Mouse (Mus musculus) MEL (cell line): ENCODE results near the gene Rcc1. TPM values are rescaled to one million over a fixed set of nuclear protein-coding genes. Genes with fewer than 3 reads are reported as not detected.

ENCODE experiments used
- DNase-seq: peaks from one replicate; pipeline ENCODE4 v3.0.0; 2011; ENCODE audit warnings: low read depth, low spot score
- H3K27ac ChIP-seq: 2 replicates; pipeline ENCODE4 v1.5.1; 2012; ENCODE audit warnings: low read depth, mild to moderate bottlenecking, control low read depth, low read length, moderate library complexity; ENCODE audit not compliant: control insufficient read depth
- H3K27me3 ChIP-seq, 2 experiments: fragments of 150-350 bp in 1 of 2; sonication (generic) in 1 of 2; 2 replicates each; pipeline ENCODE4 v1.6.1; 2012; ENCODE audit warnings: low read length in 2 of 2, mild to moderate bottlenecking in 2 of 2, improper control_type of control experiment in 1 of 2, moderate library complexity in 1 of 2; ENCODE audit not compliant: insufficient read depth in 2 of 2, control insufficient read depth in 1 of 2
- H3K36me3 ChIP-seq, 2 experiments: 2 replicates each; pipeline ENCODE4 v1.6.1; 2012 to 2014; ENCODE audit warnings: low read length in 2 of 2, improper control_type of control experiment in 1 of 2, inconsistent platforms in 1 of 2, mild to moderate bottlenecking in 1 of 2; ENCODE audit not compliant: insufficient read depth in 2 of 2, control insufficient read depth in 1 of 2
- H3K4me1 ChIP-seq, 2 experiments: fragments of 150-350 bp in 1 of 2; sonication (generic) in 1 of 2; 2 replicates each; pipeline ENCODE4 v1.6.1; 2012; ENCODE audit warnings: low read length in 2 of 2, improper control_type of control experiment in 1 of 2, mild to moderate bottlenecking in 1 of 2; ENCODE audit not compliant: insufficient read depth in 2 of 2, control insufficient read depth in 1 of 2
- H3K4me3 ChIP-seq, 2 experiments: fragments of 150-350 bp in 1 of 2; sonication (generic) in 1 of 2; 2 replicates each; pipeline ENCODE4 v1.5.1; 2012; ENCODE audit warnings: low read depth in 2 of 2, low read length in 2 of 2, mild to moderate bottlenecking in 2 of 2, moderate library complexity in 2 of 2, control low read depth in 1 of 2, improper control_type of control experiment in 1 of 2; ENCODE audit not compliant: control insufficient read depth in 1 of 2, insufficient read depth in 1 of 2
- H3K79me2 ChIP-seq: 2 replicates; pipeline ENCODE4 v1.6.1; 2012; ENCODE audit warnings: mild to moderate bottlenecking, low read length, moderate library complexity; ENCODE audit not compliant: control insufficient read depth, poor library complexity, insufficient read depth
- H3K9ac ChIP-seq: 2 replicates; pipeline ENCODE4 v1.6.1; 2012; ENCODE audit warnings: low read depth, mild to moderate bottlenecking, control low read depth, low read length, moderate library complexity; ENCODE audit not compliant: control insufficient read depth, poor library complexity, severe bottlenecking
- H3K9me3 ChIP-seq: fragments of 150-350 bp; sonication (generic); replicated peaks from 2 replicates; pipeline ENCODE4 v1.6.1; 2012; ENCODE audit warnings: mild to moderate bottlenecking, low read length, improper control_type of control experiment, moderate library complexity; ENCODE audit not compliant: insufficient read depth
- BHLHE40 ChIP-seq: IDR thresholded peaks from 2 replicates; pipeline ENCODE4 v1.6.1; 2012; ENCODE audit warnings: low read depth, mild to moderate bottlenecking, inconsistent platforms, low read length, improper control_type of control experiment, borderline replicate concordance
- CHD2 ChIP-seq: IDR thresholded peaks from 2 replicates; pipeline ENCODE4 v1.6.1; 2011; ENCODE audit warnings: low read length, improper control_type of control experiment
- CTCF ChIP-seq, 3 experiments: IDR thresholded peaks in 2 of 3; conservative IDR thresholded peaks in 1 of 3; 2 replicates each; pipeline ENCODE4 v1.5.1; 2011 to 2012; ENCODE audit warnings: low read length in 3 of 3, low read depth in 2 of 3, mild to moderate bottlenecking in 2 of 3, improper control_type of control experiment in 1 of 3, inconsistent platforms in 1 of 3, mixed read lengths in 1 of 3, moderate library complexity in 1 of 3; ENCODE audit not compliant: control insufficient read depth in 1 of 3, insufficient read depth in 1 of 3, poor library complexity in 1 of 3, severe bottlenecking in 1 of 3
- ELF1 ChIP-seq: IDR thresholded peaks from 2 replicates; pipeline ENCODE4 v1.6.1; 2014; ENCODE audit warnings: low read depth, mild to moderate bottlenecking, inconsistent platforms, low read length, improper control_type of control experiment, moderate library complexity
- JUND ChIP-seq: IDR thresholded peaks from 2 replicates; pipeline ENCODE4 v1.6.1; 2011; ENCODE audit warnings: low read depth, mild to moderate bottlenecking, improper control_type of control experiment, low read length
- KAT2A ChIP-seq: conservative IDR thresholded peaks from 2 replicates; pipeline ENCODE4 v1.6.1; 2012; ENCODE audit warnings: low read depth, low read length, improper control_type of control experiment, inconsistent platforms
- MAZ ChIP-seq: IDR thresholded peaks from 2 replicates; pipeline ENCODE4 v1.6.1; 2012; ENCODE audit warnings: low read depth, mild to moderate bottlenecking, inconsistent platforms, low read length, improper control_type of control experiment
- MEF2A ChIP-seq: IDR thresholded peaks from 2 replicates; pipeline ENCODE4 v1.6.1; 2014; ENCODE audit warnings: low read depth, mild to moderate bottlenecking, inconsistent platforms, low read length, improper control_type of control experiment; ENCODE audit not compliant: poor library complexity, insufficient replicate concordance, severe bottlenecking; ENCODE audit errors: extremely low read depth
- POLR2A ChIP-seq, 2 experiments: IDR thresholded peaks; 2 replicates each; pipeline ENCODE4 v1.6.1; 2011 to 2012; ENCODE audit warnings: low read length in 2 of 2, mild to moderate bottlenecking in 2 of 2, control low read depth in 1 of 2, improper control_type of control experiment in 1 of 2, low read depth in 1 of 2, moderate library complexity in 1 of 2; ENCODE audit not compliant: control insufficient read depth in 1 of 2, insufficient read depth in 1 of 2, poor library complexity in 1 of 2
- RCOR1 ChIP-seq: IDR thresholded peaks from 2 replicates; pipeline ENCODE4 v1.6.1; 2012; ENCODE audit warnings: low read depth, mild to moderate bottlenecking, inconsistent platforms, low read length, improper control_type of control experiment
- TBP ChIP-seq: IDR thresholded peaks from 2 replicates; pipeline ENCODE4 v1.8.0; 2011; ENCODE audit warnings: low read depth, low read length, improper control_type of control experiment
- ZKSCAN1 ChIP-seq: IDR thresholded peaks from 2 replicates; pipeline ENCODE4 v1.6.1; 2012; ENCODE audit warnings: low read depth, mild to moderate bottlenecking, inconsistent platforms, low read length, improper control_type of control experiment, moderate library complexity
- ZMIZ1 ChIP-seq: IDR thresholded peaks from 2 replicates; pipeline ENCODE4 v1.6.1; 2012; ENCODE audit warnings: low read depth, mild to moderate bottlenecking, inconsistent platforms, low read length, improper control_type of control experiment, moderate library complexity
- polyA plus RNA-seq, 2 experiments: library from polyadenylated mRNA; stranded (reverse) in 1 of 2; unstranded in 1 of 2; fragments of >175 nt in 1 of 2; fragments of >200 nt in 1 of 2; gene quantifications; 2 replicates each; pipeline versions ENCODE4 v1.2.1 to v1.2.4; 2012; ENCODE audit warnings: low replicate concordance in 2 of 2, low read depth in 1 of 2; ENCODE audit not compliant: insufficient read length in 2 of 2, insufficient read depth in 1 of 2, missing spikeins in 1 of 2
- total RNA-seq: library from RNA; depleted of rRNA; stranded (reverse); fragments of 300-350 nt; gene quantifications from 2 replicates; pipeline ENCODE4 v1.2.3, GENCODE M21; 2012

Gene Rcc1
- total and polyA plus RNA-seq, 3 experiments = 83.6 to 186 (median 147) TPM

DNA sequence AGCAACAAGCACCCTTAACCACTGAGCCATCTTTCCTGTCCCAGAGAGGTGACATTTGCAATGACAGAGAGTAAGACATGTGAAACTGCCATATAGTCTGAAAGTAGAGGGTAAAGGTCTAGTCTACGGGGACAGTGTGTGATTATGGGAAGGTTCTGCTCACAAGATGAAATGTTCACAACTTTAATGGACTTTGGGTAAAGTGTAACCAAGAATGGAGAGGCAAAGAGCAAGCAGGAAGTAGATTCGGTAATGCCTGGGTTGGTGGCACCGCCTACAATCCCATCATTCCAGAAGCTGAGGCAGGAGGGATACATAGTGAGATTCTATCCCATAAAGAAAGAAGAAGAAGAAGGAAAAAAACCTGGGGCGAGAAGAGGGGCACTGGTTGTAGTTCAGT, 7.1 kb downstream of the Rcc1 start:
- TF ChIP-seq CTCF (IDR thresholded peaks at IDR 0.05 in 2 of 3, conservative IDR thresholded peaks at IDR 0.05 in 1 of 3; ENCODE audit: control insufficient read depth in 1 of 3, insufficient read depth in 1 of 3, low read depth in 2 of 3, low read length in 3 of 3, poor library complexity in 1 of 3, severe bottlenecking in 1 of 3) = no peak
- no peak for TF ChIP-seq ZKSCAN1
- no peak for TF ChIP-seq KAT2A
- no peak for TF ChIP-seq MAZ
- Histone ChIP-seq H3K36me3 (peaks cover 0 to 19% of the 10 kb centered on the region in 2 experiments; a peak in 2 of 4 replicates), H3K4me3 (no peak overlapping the region), H3K79me2 (peaks cover 45% of the 10 kb centered on the region), H3K4me1 (peaks cover 3 to 23% of the 10 kb centered on the region in 2 experiments; a peak in 3 of 4 replicates), H3K27me3 (no peaks in the 10 kb centered on the region), H3K9me3 (no peaks in the 10 kb centered on the region), H3K27ac (no peak overlapping the region), H3K9ac (no peak overlapping the region)
- peak; percentile 40 for DNase-seq

DNA sequence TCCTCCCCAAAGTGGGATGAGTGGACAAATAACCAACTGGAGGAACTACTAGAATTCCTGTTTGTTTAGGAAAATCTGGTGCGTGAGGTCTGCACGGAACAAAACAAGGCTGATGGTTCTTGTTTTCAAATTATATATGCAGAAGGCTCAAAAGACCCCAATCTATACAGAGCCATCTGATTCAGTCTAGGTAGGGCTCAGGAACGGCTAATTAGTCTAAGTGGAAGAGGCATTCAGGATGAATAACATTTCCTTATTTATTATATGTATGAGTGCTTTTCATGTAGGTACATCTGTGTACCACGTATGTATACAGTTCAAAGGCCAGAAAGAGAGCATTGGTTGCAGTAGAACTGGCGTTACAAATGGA, 7.6 kb downstream of the Rcc1 start:
- Histone ChIP-seq H3K4me3 (peak overlapping the region; percentile 4 to 89; a peak in 3 of 4 replicates), H3K79me2 (peaks cover 44% of the 10 kb centered on the region), H3K27ac (no peak overlapping the region)
- TF ChIP-seq MEF2A = no peak
- TF ChIP-seq, all 39 proteins: peak for 0
- Histone ChIP-seq H3K36me3 (peaks cover 0 to 15% of the 10 kb centered on the region in 2 experiments; a peak in 2 of 4 replicates), H3K4me1 (peaks cover 4 to 20% of the 10 kb centered on the region in 2 experiments; a peak in 3 of 4 replicates), H3K27me3 (no peaks in the 10 kb centered on the region), H3K9ac (peak overlapping the region; percentile 48), H3K9me3 (no peaks in the 10 kb centered on the region)
- no peak for DNase-seq

DNA sequence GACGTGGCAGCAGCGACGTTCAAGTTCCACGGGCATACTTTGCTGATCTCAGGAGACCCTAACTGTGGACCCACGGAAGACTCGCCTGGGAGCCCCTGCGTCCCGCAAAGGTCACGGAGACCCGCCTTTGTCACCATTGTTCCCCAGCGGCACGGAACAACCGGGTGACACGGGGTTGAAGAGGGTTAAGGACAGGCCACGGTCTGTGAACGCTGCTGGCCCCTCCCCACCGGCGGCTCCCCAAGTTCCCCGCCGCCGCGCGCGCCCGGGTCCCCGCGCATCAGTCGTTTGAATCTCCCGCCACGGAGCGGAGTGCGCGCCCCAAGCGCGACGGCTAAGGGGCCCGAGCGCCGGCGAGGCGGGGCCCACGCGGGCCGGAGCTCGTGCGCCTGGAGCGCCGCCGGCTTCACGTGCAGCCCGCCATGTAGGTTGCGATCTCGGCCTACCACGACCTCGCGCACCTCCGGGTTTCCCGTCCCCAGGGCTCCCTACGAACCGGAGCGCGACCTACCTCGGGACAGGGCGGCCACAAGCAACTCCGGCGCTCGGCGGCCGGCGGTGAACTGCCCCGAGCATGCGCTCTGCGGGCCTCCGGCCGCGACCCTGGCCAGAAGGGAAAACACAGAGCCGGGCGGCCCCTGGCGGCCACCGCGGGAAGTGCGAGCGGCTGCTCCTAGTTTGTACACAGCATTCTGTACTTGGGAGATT, 8.1 kb downstream of the Rcc1 start:
- TF ChIP-seq ZMIZ1 = no peak
- TF ChIP-seq ZKSCAN1 = no peak
- TF ChIP-seq CHD2 = no peak
- TF ChIP-seq RCOR1 = no peak
- no peak for TF ChIP-seq JUND
- no peak for TF ChIP-seq ELF1
- no peak for TF ChIP-seq BHLHE40
- TF ChIP-seq POLR2A (IDR thresholded peaks at IDR 0.05; ENCODE audit: control insufficient read depth in 1 of 2, insufficient read depth in 1 of 2, low read depth in 1 of 2, low read length in 2 of 2, poor library complexity in 1 of 2) = peak; percentile 87 to 88
- TF ChIP-seq CTCF (IDR thresholded peaks at IDR 0.05 in 2 of 3, conservative IDR thresholded peaks at IDR 0.05 in 1 of 3; ENCODE audit: control insufficient read depth in 1 of 3, insufficient read depth in 1 of 3, low read depth in 2 of 3, low read length in 3 of 3, poor library complexity in 1 of 3, severe bottlenecking in 1 of 3) = peak in 2 of 3 experiments; percentile 92 to 98; a peak in 3 of 6 replicates
- TF ChIP-seq TBP = peak; percentile 42; the same call in 1 of the 2 replicates
- TF ChIP-seq, all 39 proteins: peak for 3
- Histone ChIP-seq H3K36me3 (peaks cover 0 to 15% of the 10 kb centered on the region in 2 experiments; a peak in 2 of 4 replicates), H3K27ac (peak overlapping the region; percentile 78), H3K79me2 (peaks cover 47% of the 10 kb centered on the region), H3K4me3 (peak overlapping the region; percentile 77 to 89), H3K9ac (peak overlapping the region; percentile 99), H3K9me3 (no peaks in the 10 kb centered on the region), H3K4me1 (peaks cover 6 to 20% of the 10 kb centered on the region in 2 experiments; a peak in 3 of 4 replicates), H3K27me3 (no peaks in the 10 kb centered on the region)
- peak; percentile 91 for DNase-seq
